Mouse (Mus musculus) ES-Bruce4 (cell line): ENCODE data around the gene Gm44805. TPM values are rescaled to one million over a fixed set of nuclear protein-coding genes. Genes with fewer than 3 reads are reported as not detected.
"Not testable (repeated sequence)": the region's sequence is repeated elsewhere in the genome, so short reads cannot be mapped to it uniquely, and the experiment has no call there.

ENCODE experiments used
- H3K27ac ChIP-seq: 2 replicates; pipeline ENCODE4 v1.5.1; 2012; ENCODE audit warnings: low read length, inconsistent platforms; ENCODE audit not compliant: insufficient read depth
- H3K27me3 ChIP-seq: 2 replicates; pipeline ENCODE4 v1.6.1; 2012; ENCODE audit warnings: mild to moderate bottlenecking, low read length, inconsistent platforms; ENCODE audit not compliant: control insufficient read depth, poor library complexity, insufficient read depth, severe bottlenecking
- H3K36me3 ChIP-seq: 2 replicates; pipeline ENCODE4 v1.6.1; 2012; ENCODE audit warnings: inconsistent platforms, mild to moderate bottlenecking, low read length, moderate library complexity; ENCODE audit not compliant: control insufficient read depth, poor library complexity, insufficient read depth, severe bottlenecking
- H3K4me1 ChIP-seq: one replicate; pipeline ENCODE4 v1.8.1; 2011; ENCODE audit warnings: low read length; ENCODE audit not compliant: control insufficient read depth, insufficient read depth
- H3K4me3 ChIP-seq: 2 replicates; pipeline ENCODE4 v1.5.1; 2011; ENCODE audit warnings: low read depth, mild to moderate bottlenecking, low read length
- H3K9ac ChIP-seq: 2 replicates; pipeline ENCODE4 v1.6.1; 2012; ENCODE audit warnings: low read depth, mild to moderate bottlenecking, inconsistent platforms; ENCODE audit not compliant: poor library complexity, severe bottlenecking
- H3K9me3 ChIP-seq: replicated peaks from 2 replicates; pipeline ENCODE4 v1.6.1; 2012; ENCODE audit warnings: mild to moderate bottlenecking, low read length, inconsistent platforms; ENCODE audit not compliant: control insufficient read depth, poor library complexity, insufficient read depth, severe bottlenecking
- CTCF ChIP-seq: IDR thresholded peaks from one replicate; pipeline ENCODE4 v1.8.1; 2011; ENCODE audit warnings: low read depth, low read length
- EP300 ChIP-seq: IDR thresholded peaks from 2 replicates; pipeline ENCODE4 v1.6.1; 2011; ENCODE audit warnings: low read depth, low read length; ENCODE audit not compliant: insufficient read depth
- POLR2A ChIP-seq: IDR thresholded peaks from one replicate; pipeline ENCODE4 v1.8.1; 2011; ENCODE audit warnings: low read length; ENCODE audit not compliant: insufficient read depth
- polyA plus RNA-seq: library from polyadenylated mRNA; stranded (reverse); fragments of >200 nt; gene quantifications from 2 replicates; pipeline ENCODE4 v1.2.4, GENCODE M21; 2011; ENCODE audit warnings: low read depth; ENCODE audit not compliant: missing spikeins, insufficient read depth, insufficient read length

Gm44805 gene
- polyA plus RNA-seq, 1 experiment = not detected

GRCm38 (mm10) chr7:19691873-19692865 is 10.9 kb upstream of the Gm44805 start, which contains the start of gene Apoc1:
TSS of gene Apoc1 (minus strand) at chr7:19692660.
- H3K27ac ChIP-seq = peak within 1 kb of the TSS; percentile 94
- H3K4me1 ChIP-seq = peaks cover 6% of the 10 kb centered on the region
- peak within 1 kb of the TSS; percentile 70 for H3K9ac ChIP-seq
- H3K4me3 ChIP-seq = peak within 1 kb of the TSS; percentile 88
- peak; percentile 66; the same call in 1 of the 2 replicates for TF ChIP-seq EP300
- TF ChIP-seq POLR2A = peak; percentile 47
- no peak for TF ChIP-seq CTCF
- H3K27me3 ChIP-seq = no peaks in the 10 kb centered on the region
- no peaks in the 10 kb centered on the region for H3K9me3 ChIP-seq
- H3K36me3 ChIP-seq = peaks cover 13% of the 10 kb centered on the region

DNA sequence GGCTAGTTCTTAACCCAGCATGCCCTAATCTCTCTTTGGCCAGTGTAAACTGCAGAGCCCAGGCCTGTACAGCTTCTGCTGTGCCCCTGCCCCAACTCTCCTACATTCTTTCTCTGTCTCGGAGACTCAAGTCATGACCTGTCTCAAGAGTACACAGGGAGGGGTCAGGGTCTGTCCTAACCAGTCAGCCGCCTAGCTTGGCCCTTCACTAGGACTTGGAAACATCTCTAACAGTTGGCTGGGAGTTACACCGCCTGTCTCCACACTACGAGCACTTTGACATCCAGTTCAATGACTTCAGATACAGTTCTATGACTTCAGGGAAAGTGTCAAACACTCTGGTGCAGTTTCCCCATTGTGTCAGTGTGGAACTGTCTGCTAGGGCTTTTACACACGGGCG is 10.2 kb upstream of the Gm44805 start:
- peaks cover 6% of the 10 kb centered on the region for H3K4me1 ChIP-seq
- H3K36me3 ChIP-seq = peaks cover 6% of the 10 kb centered on the region
- H3K4me3 ChIP-seq = peak overlapping the region; percentile 87
- no peaks in the 10 kb centered on the region for H3K9me3 ChIP-seq
- H3K27ac ChIP-seq = peak overlapping the region; percentile 84
- peak overlapping the region; percentile 70 for H3K9ac ChIP-seq
- no peak for TF ChIP-seq CTCF
- 0 out of 2 replicates have a peak, but pooled peaks have one; percentile 31 for TF ChIP-seq EP300
- H3K27me3 ChIP-seq = no peaks in the 10 kb centered on the region

DNA sequence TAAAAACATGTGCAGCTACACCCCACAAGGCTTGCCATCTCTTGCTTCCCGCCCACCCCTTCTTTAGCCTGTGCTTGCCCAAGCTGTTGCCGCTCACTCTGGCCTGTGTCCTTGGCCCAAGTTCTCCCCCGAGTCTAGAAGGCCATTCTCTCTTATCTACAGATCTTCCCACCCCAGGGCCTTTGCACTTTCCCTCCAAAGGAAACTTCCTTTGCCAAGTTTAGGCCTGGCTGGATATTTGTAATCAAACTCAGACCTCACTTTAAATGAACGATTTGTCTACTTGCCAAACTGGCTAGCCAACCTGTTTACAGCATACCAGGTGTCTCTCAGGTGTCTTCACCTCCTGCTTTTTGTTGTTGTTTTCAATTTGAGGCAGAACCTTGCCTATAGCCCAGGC is 9.6 kb upstream of the Gm44805 start:
- H3K9me3 ChIP-seq = no peaks in the 10 kb centered on the region
- peak overlapping the region; percentile 87 for H3K4me3 ChIP-seq
- H3K9ac ChIP-seq = peak overlapping the region; percentile 70
- H3K27ac ChIP-seq = peak overlapping the region; percentile 84
- TF ChIP-seq POLR2A = no peak
- no peak for TF ChIP-seq EP300
- TF ChIP-seq CTCF = no peak
- no peaks in the 10 kb centered on the region for H3K36me3 ChIP-seq
- peaks cover 3% of the 10 kb centered on the region for H3K4me1 ChIP-seq
- no peaks in the 10 kb centered on the region for H3K27me3 ChIP-seq

- TF ChIP-seq POLR2A (no peak), CTCF (no peak), EP300 (no peak)
- H3K9ac ChIP-seq = no peak overlapping the region
- no peaks in the 10 kb centered on the region for H3K9me3 ChIP-seq
- H3K4me1 ChIP-seq = peaks cover 7% of the 10 kb centered on the region
- H3K27me3 ChIP-seq = no peaks in the 10 kb centered on the region
- H3K36me3 ChIP-seq = no peaks in the 10 kb centered on the region
- H3K27ac ChIP-seq = 0 out of 2 replicates have a peak overlapping the region, but pooled peaks have one; percentile 13
- H3K4me3 ChIP-seq = no peak overlapping the region
Observed at GRCm38 (mm10) chr7:19688611-19689010, 7.4 kb upstream of the Gm44805 start.

- H3K27ac ChIP-seq = peak overlapping the region; percentile 99
- no peaks in the 10 kb centered on the region for H3K9me3 ChIP-seq
- H3K36me3 ChIP-seq = no peaks in the 10 kb centered on the region
- peaks cover 9% of the 10 kb centered on the region for H3K4me1 ChIP-seq
- no peak overlapping the region for H3K9ac ChIP-seq
- H3K4me3 ChIP-seq = no peak overlapping the region
- no peaks in the 10 kb centered on the region for H3K27me3 ChIP-seq
- TF ChIP-seq CTCF (no peak), POLR2A (no peak), EP300 (no peak)
Observed at GRCm38 (mm10) chr7:19688101-19688500, 6.9 kb upstream of the Gm44805 start.

DNA sequence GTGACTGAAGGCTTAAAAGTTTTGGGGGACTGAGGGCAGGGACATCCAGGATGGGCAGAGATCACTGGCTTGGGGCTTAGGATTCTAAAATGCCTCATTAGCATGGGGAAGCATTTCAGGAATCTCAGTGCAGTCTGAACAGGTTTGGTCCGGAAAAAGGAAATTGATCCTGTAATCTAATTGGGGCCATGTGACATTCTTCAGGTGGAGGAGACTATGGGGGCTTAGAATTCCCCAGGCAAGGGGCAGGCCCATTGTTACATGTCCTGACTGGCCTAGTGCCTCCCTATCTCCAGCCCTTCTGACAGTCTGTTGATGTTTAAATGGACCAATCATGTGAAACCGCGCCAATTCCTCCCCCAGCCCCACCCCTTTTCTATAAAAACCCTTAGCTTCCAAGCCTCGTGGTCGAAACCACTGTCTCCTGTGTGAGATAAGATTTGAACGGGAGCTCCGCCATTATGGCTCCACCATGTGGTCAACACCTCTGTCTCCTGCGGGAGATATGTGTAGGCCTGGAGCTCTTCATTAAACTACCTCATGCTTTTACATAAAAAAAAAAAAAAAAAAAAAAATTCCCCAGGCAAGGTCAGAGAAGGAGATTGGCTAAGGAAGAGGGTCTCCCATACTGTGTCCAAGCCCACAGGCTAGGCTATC is 5.8 kb upstream of the Gm44805 start:
- not testable (repeated sequence) for H3K27me3 ChIP-seq, H3K4me1 ChIP-seq, H3K4me3 ChIP-seq, H3K36me3 ChIP-seq, H3K9me3 ChIP-seq
- Histone ChIP-seq H3K9ac (peak overlapping the region; percentile 15; the same call in 1 of the 2 replicates), H3K27ac (peak overlapping the region; percentile 99)
